Mouse (Mus musculus) urinary bladder, adult 18-20 months (tissue): Measurements from ENCODE around the gene Lyl1.
A peak's percentile ranks its signal among the peaks of the same experiment; 100 is the strongest.

Experiments
- DNase-seq, 2 experiments: peaks; one replicate each; pipeline ENCODE4 v3.0.0; 2022; ENCODE audit warnings: low spot score in 2 of 2, mixed read lengths in 2 of 2

Gene Lyl1

DNA sequence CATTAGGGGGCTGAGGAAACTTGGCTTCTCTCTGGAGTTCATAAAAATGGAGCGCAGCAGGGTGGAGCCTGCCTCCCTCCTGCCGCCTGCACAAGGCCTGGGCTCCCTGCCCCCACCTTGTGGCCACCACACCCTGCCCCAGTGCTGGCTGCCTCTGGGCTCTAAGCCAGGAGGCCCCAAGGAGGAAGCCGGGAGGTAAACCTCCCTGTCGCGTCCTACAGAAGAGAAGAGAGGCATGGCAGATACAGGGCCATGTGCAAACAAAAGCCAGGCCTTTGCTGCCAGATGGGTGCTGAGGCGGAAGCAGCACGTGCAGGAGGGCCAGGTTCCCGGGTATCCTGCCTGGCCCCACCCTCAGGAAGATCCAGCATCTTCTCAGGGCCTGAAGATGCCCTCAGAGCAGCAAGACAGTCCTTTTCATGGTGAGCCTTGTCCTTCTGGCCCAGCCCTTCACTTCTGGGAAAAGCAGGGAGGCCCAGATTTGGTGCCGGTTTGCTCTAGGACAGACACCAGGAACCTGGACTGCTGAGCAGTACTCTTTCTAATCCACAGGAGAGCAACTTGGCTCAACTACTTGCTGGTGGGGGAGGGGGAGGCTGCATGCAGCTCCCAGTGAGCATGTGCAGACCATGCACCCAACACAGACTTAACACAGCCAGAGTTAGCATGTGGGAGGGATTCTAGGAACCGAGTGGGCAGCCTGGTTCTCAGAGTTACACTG, 21.8 kb downstream of the Lyl1 start, which contains the start of gene G430095P16Rik:
TSS of gene G430095P16Rik (plus strand) at position 158 of the 721 bp plus-strand sequence.
- DNase-seq: peak; percentile 75 to 85

GRCm38 (mm10) chr8:84723571-84723900, 22.3 kb downstream of the Lyl1 start:
- no peak for DNase-seq

DNA sequence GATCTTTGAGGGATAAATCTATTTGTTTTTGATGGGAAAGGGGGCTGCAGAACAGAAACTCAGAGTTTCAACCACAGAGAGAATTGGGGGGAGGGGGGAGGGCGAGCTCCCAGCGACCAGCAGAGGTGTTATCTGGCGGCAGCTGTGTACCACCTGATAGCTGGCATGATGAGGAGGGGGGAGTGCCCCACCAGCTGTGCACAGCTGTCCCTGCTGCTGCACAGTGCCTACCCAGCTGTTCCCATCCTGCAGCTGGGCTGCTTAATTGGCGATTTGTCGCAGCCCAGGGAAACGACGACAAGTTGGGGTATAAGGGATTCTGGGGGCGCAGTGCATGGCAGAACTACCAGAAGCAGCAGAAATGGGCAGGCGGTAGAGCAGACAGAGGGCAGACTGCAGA, 23.4 kb downstream of the Lyl1 start:
- DNase-seq: no peak

DNA sequence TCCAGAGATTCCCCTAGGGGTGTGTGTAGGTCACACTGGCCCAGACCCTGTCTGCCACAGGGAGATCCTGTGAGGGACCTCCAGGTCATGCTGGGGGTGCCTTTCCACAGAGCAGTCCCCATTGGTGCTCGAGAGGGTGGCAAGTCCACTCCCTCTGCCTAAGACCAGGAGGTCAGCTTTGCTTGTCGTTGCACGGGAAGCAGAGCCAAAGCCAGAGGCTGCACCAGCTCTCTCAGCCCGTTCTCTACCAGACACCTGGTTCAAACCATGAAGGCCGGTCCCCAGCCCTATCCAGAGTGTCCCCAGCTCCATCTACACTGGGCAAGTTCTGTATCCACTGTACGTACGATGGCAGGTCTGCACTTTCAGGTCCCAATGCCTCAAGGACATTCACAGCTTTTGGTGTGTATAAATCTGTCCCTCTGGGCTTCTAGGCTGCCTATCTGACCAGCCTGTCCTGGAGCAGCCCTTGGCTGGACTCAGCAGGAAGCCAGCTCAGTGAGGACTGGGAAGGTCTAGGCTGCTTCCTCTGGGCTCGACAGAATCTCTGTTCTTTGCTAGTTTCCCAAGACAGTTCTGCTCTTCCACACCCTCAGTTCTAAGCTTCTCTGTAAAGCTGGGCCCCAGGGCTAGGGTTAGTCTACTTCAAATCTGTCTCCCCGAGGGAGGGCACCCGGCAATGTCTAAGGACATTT, 24.1 kb downstream of the Lyl1 start:
- DNase-seq: no peak

DNA sequence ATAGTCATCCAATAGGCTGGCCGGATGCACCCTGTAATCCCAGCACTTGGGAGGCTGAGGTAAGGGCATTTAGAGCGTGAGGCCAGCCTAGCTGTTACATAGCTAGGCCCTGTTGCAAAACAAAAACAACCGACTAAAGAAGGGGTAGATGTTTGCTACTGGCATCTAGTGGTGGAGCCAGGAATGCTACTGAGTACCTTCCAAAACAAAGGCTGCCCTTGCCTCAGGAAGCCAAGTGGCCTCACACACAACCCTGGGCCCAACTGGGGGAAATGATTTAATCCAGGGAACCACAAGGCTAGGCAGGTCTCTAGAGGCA, 24.6 kb downstream of the Lyl1 start:
- DNase-seq: no peak

- no peak for DNase-seq
Observed at GRCm38 (mm10) chr8:84728474-84728873, 27.2 kb downstream of the Lyl1 start.

GRCm38 (mm10) chr8:84729921-84730362, 28.7 kb downstream of the Lyl1 start:
- no peak for DNase-seq

- DNase-seq: no peak
Observed at GRCm38 (mm10) chr8:84730541-84731370, 29.5 kb downstream of the Lyl1 start.

DNA sequence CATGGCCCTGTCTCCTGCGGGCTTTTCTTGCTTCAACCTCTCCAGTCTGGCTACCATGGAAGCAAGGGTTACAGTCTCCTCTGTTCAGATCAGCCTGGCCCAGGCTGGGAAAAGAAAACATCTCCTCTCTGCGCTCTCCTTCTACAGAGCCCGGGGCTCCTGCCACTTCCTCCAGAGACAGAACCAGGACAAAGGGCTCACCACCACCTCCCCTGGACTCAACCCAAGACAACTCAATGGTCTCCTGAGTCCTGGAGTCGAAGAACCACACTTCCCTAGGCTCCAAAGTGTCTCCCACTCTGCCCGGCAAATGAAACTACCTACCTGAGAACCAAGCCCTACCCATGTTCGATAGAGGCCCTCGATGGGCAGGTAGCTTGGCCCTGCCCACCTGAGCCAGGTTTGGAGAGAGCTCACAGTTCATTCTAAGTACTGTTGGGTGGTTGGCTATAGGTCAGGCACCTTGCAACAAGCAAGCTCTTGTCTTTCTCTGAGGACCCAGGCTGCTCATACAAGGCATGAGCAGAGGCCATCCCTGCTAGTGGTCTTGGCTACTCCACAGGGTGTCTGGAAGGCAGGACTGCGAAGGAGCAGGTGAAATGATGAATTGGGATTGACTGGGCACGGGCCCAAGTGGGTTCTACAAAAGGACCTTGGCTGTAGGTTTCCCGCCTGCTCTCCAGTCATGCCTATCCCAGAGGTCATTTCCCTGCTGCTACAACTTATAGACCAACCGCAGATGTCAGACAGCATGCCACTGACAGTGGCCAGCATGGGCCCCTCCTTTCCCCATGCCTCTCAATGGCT, 30.3 kb downstream of the Lyl1 start:
- no peak for DNase-seq

DNA sequence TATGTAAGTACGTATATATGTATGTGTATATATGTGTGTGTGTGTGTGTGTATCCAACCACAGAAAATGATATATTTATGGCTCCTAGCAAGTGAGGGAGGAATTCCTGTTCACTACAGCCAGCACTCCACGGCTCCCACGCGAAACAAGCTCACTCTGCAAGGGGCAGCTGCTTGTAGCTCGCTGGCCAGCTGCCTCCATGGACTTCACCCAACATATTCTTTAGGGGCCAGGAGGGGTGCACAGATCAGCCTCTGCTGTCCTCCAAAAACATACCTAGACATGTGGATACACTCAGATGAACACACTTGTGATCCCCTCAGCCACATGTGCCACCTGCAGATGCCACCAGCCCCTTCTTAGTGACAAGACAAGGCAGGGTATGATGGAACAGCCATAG, 31.3 kb downstream of the Lyl1 start:
- no peak for DNase-seq

- no peak for DNase-seq
Observed at GRCm38 (mm10) chr8:84732996-84733395, 31.7 kb downstream of the Lyl1 start.

GRCm38 (mm10) chr8:84733959-84734358, 32.7 kb downstream of the Lyl1 start:
- no peak for DNase-seq

DNA sequence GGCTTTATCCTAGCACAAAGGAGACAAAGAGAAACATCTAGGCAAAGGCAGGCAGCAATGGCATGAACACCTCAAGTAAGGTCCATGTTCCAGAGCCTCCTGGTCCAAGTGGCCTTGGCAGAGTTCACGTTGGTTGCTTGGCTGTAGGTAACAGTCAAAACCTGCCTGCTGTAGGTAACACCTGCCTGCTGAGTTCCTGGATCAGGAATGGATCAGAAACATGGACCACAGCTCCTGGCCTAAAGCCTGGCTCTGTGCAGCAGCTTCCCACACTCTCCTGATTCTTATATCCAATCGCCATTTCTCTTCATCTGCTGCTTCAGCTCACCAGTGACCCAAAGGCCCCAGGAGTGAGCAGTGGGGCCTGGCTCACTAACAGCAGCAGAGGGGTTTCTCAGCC, 33.4 kb downstream of the Lyl1 start:
- no peak for DNase-seq

- DNase-seq: no peak
Observed at GRCm38 (mm10) chr8:84735597-84735996, 34.3 kb downstream of the Lyl1 start.

- DNase-seq: no peak
Observed at GRCm38 (mm10) chr8:84736521-84736920, 35.3 kb downstream of the Lyl1 start.

DNA sequence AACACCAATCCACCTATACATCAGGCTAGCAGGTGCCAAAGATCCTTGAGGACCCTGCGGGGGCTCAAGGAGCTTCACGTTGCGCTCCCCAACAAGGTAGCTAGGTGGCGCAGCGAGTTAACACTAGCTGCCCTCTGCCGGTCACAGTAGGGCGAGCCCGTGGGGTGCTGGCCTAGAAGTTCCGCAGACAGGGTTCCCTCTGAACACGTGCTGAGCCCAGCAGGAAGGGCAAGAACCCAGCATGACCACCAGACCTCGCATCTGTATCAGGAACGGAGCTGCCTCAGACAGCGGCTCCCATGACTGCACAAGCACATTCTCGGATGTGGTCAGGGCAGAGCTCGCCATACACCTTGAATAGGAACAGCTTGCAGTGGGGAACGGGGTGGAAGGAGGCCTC, 36.4 kb downstream of the Lyl1 start:
- DNase-seq: peak; percentile 58 to 72

DNA sequence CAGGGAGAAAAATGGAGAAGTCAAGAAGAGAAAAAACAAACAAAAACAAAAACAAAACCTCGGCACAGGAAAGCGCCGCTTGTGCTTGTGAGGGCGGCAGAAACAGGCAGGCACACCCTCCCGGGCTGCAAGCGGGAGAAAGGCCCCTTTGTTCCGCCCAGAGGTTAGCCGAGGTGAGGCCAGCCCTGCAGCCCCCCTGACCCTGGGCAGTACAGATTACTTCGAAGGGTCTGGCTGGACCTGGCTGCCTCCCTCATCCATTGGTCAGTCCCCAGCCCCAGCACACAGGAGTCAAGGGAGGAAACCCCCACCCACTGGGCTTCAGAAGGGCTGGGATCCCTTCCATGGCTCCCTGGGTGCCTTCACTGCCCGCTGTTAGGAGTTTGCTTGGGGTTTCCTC, 37.0 kb downstream of the Lyl1 start:
- no peak for DNase-seq

- DNase-seq: no peak
Observed at GRCm38 (mm10) chr8:84738715-84739400, 37.6 kb downstream of the Lyl1 start.

GRCm38 (mm10) chr8:84739401-84739742, 38.1 kb downstream of the Lyl1 start:
- DNase-seq: no peak

DNA sequence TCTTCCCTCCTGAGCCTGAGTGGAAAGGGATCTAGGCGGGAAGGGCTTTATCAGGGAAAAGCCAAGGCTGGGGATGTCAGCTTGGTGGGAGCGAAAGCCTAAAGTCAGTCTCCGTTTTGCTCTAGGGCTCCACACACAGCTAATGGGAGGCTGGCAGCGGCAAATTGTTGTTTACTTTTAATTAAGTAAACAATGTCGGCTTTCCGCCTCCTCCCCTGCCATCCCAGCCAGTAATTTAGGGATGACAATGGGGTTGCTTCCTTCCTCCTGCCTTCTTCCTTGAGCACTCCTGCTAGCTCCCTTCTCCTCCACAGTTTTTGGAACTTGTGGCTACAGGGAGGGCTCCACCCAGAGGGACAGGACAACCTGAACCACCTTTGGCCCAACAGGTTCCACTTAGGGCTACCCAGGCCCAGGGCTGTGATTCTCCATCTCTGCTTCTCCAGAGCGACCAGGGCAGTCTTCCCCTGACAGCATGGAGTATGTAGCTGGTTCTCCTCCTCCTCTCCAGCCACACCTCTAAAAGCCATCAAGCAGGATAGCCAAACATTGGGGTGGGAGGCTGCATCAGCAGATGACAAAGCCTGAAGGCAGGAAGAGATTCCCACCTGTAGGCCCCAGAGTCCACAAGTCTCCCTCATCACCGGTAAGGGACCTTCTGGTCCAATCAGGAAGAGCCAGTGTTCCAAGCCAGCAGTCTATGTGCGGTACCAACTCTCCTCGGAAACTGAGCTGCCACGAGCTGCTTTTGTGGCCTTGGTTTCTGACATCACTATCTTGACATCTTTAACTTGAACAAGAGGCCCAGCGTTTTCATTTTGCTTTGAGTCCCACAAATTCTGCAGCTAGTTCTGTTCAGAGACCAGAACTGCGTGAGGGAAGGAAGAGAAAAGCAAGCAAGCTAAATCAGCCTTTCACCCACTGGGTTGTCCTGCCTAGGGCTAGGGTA, 39.9 kb downstream of the Lyl1 start:
- no peak for DNase-seq
